Mouse (Mus musculus): ENCODE results near the gene D130043K22Rik. TPM values are rescaled to one million over a fixed set of nuclear protein-coding genes. Genes with fewer than 3 reads are reported as not detected.
"Not testable (repeated sequence)": the region's sequence is repeated elsewhere in the genome, so short reads cannot be mapped to it uniquely, and the experiment has no call there.

Gene D130043K22Rik
- polyA plus RNA-seq, 1 experiment from 2014 or later, result 0.51 TPM

DNA sequence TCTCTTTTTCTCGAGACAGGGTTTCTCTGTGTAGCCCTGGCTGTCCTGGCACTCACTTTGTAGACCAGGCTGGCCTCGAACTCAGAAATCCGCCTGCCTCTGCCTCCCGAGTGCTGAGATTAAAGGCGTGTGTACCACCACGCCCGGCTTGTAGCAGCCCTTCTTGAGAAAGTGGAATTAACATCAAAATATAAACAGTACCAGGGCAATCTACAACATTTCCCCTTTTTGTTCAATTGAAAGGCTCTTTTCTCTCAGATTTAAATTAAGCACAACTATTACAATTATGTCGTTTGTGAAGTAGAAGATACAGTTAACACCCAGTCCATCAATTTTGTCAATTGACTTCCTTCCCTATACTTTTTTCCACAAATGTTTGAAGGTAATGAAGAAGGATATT lies 7.2 kb upstream of the D130043K22Rik start:
- H3K9me3 ChIP-seq; ATAC-seq (ENCODE audit: insufficient read depth, low FRiP score, low read depth); H3K9ac ChIP-seq; H3K4me2 ChIP-seq; H3K27me3 ChIP-seq (replicated peaks); H3K4me3 ChIP-seq (replicated peaks); H3K36me3 ChIP-seq; H3K27ac ChIP-seq: not testable (repeated sequence)
- WGBS, result 90% methylated on average over 8 of the region's 8 CpGs
- H3K4me1 ChIP-seq, result peaks cover 14% of the 10 kb centered on the region; the same call in 1 of the 2 replicates

DNA sequence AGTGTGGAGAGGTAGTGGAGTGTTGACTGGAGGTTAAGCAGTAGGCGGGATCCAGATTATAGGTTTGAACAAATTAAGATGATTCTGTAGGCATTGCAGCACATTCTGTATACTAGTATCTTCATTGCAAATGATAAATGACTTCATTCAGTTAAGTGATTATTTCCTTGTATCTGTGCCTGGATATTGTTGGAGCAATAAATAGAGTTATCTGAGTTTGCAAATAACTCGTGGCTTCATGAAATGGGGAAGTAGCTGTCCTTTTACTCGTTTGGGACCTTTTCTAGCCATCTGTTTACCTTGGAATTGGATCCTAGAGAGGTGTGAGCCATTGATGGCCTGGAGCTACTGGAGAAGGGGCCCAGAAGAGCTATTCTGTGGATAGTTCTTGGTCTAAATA lies 5.1 kb upstream of the D130043K22Rik start:
- 62% methylated on average over 3 of the region's 3 CpGs for WGBS
- H3K36me3 ChIP-seq, result 0 out of 2 replicates have a peak, but pooled peaks cover 7% of the 10 kb centered on the region
- H3K9ac ChIP-seq, result no peak overlapping the region
- no peak overlapping the region for H3K27ac ChIP-seq
- no peaks in the 10 kb centered on the region for H3K9me3 ChIP-seq
- 0 out of 2 replicates have a peak, but pooled peaks cover 5% of the 10 kb centered on the region for H3K4me1 ChIP-seq
- H3K4me3 ChIP-seq (replicated peaks), result no peak overlapping the region
- no peak for ATAC-seq (ENCODE audit: insufficient read depth, low FRiP score, low read depth)
- no peaks in the 10 kb centered on the region for H3K27me3 ChIP-seq (replicated peaks)
- H3K4me2 ChIP-seq, result no peak overlapping the region

DNA sequence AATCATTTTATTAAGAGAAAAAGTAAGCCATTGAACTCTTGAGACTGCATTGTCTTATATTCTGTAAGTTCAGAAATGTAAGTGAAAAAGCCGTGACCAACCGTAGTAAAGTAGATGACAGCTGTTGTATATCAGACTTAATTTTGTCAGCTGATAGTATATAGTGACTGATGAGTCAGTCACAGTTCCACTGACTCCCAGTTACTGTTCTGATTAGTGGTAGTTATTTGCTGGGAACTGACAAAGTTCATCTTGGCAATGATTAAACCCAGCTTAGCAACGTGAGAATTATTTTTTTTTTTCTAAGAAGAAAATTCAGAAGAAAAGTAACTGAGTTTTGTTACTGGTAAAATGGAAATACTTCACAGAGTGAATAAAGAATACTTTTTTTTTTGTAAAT lies 3.2 kb upstream of the D130043K22Rik start:
- Histone ChIP-seq H3K27ac (no peak overlapping the region), H3K9ac (no peak overlapping the region), H3K4me3 (replicated peaks) (no peak overlapping the region), H3K4me1 (0 out of 2 replicates have a peak, but pooled peaks cover 6% of the 10 kb centered on the region), H3K27me3 (replicated peaks) (no peaks in the 10 kb centered on the region), H3K9me3 (no peaks in the 10 kb centered on the region), H3K4me2 (no peak overlapping the region), H3K36me3 (0 out of 2 replicates have a peak, but pooled peaks cover 7% of the 10 kb centered on the region)
- no peak for ATAC-seq (ENCODE audit: insufficient read depth, low FRiP score, low read depth)
- WGBS, result 67% methylated on average over 3 of the region's 3 CpGs

GRCm38 (mm10) chr13:24849318-24849717 lies 4.4 kb downstream of the D130043K22Rik start:
- no peak overlapping the region for H3K4me2 ChIP-seq
- H3K27me3 ChIP-seq (replicated peaks), result no peaks in the 10 kb centered on the region
- 68% methylated on average over 4 of the region's 4 CpGs for WGBS
- H3K27ac ChIP-seq, result no peak overlapping the region
- no peak overlapping the region for H3K9ac ChIP-seq
- no peaks in the 10 kb centered on the region for H3K9me3 ChIP-seq
- H3K36me3 ChIP-seq, result no peaks in the 10 kb centered on the region
- ATAC-seq (ENCODE audit: insufficient read depth, low FRiP score, low read depth), result no peak
- H3K4me1 ChIP-seq, result 0 out of 2 replicates have a peak, but pooled peaks cover 6% of the 10 kb centered on the region
- no peak overlapping the region for H3K4me3 ChIP-seq (replicated peaks)

DNA sequence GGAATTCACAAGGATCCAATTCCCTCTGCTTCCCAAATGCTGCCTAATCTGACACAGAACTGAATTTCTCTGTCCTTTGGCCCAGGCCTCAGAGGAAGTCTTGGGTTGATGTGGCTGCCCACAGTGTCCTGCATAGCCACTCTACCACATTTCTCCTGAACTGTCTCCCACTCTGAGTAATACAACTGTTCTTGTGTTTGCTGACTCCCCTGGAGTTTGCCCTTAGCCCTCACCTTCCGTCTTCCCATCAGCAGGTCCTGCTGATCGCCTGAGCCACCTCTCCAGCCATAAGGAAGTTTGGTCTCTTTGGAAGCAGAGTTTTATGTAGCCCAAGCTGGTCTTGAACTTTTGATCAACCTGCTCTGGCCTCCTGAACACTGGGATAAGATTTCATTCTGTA lies 7.1 kb downstream of the D130043K22Rik start:
- H3K27ac ChIP-seq, result no peak overlapping the region
- H3K27me3 ChIP-seq (replicated peaks), result no peaks in the 10 kb centered on the region
- no peak overlapping the region for H3K9ac ChIP-seq
- H3K9me3 ChIP-seq, result no peaks in the 10 kb centered on the region
- 71% methylated on average over 2 of the region's 2 CpGs for WGBS
- H3K4me3 ChIP-seq (replicated peaks), result no peak overlapping the region
- no peak overlapping the region for H3K4me2 ChIP-seq
- no peaks in the 10 kb centered on the region for H3K36me3 ChIP-seq
- ATAC-seq (ENCODE audit: insufficient read depth, low FRiP score, low read depth), result no peak
- no peaks in the 10 kb centered on the region for H3K4me1 ChIP-seq

GRCm38 (mm10) chr13:24852570-24852969 lies 7.6 kb downstream of the D130043K22Rik start:
- ATAC-seq (ENCODE audit: insufficient read depth, low FRiP score, low read depth), result no peak
- WGBS, result 75% methylated on average over 3 of the region's 3 CpGs
- Histone ChIP-seq H3K27ac (no peak overlapping the region), H3K36me3 (no peaks in the 10 kb centered on the region), H3K4me3 (replicated peaks) (no peak overlapping the region), H3K4me2 (no peak overlapping the region), H3K9ac (no peak overlapping the region), H3K4me1 (no peaks in the 10 kb centered on the region), H3K27me3 (replicated peaks) (no peaks in the 10 kb centered on the region), H3K9me3 (no peaks in the 10 kb centered on the region)

GRCm38 (mm10) chr13:24859115-24859514 lies 14.2 kb downstream of the D130043K22Rik start:
- no peak for ATAC-seq (ENCODE audit: insufficient read depth, low FRiP score, low read depth)

GRCm38 (mm10) chr13:24861084-24861483 lies 16.1 kb downstream of the D130043K22Rik start:
- no peak overlapping the region for H3K4me2 ChIP-seq
- no peaks in the 10 kb centered on the region for H3K9me3 ChIP-seq
- no peaks in the 10 kb centered on the region for H3K4me1 ChIP-seq
- ATAC-seq (ENCODE audit: insufficient read depth, low FRiP score, low read depth), result no peak
- H3K36me3 ChIP-seq, result no peaks in the 10 kb centered on the region
- WGBS, result 66% methylated on average over 12 of the region's 12 CpGs
- no peak overlapping the region for H3K27ac ChIP-seq
- no peaks in the 10 kb centered on the region for H3K27me3 ChIP-seq (replicated peaks)
- H3K4me3 ChIP-seq (replicated peaks), result no peak overlapping the region
- no peak overlapping the region for H3K9ac ChIP-seq

More at GRCm38 (mm10) chr13:24859115-24859514, 14.2 kb downstream of the D130043K22Rik start:
- Histone ChIP-seq H3K9ac (no peak overlapping the region), H3K27ac (no peak overlapping the region), H3K27me3 (replicated peaks) (no peaks in the 10 kb centered on the region), H3K4me1 (no peaks in the 10 kb centered on the region), H3K4me3 (replicated peaks) (no peak overlapping the region), H3K4me2 (no peak overlapping the region), H3K36me3 (no peaks in the 10 kb centered on the region), H3K9me3 (no peaks in the 10 kb centered on the region)

- Histone ChIP-seq H3K27ac (no peak overlapping the region), H3K27me3 (replicated peaks) (no peaks in the 10 kb centered on the region), H3K4me1 (no peaks in the 10 kb centered on the region), H3K36me3 (no peaks in the 10 kb centered on the region), H3K9me3 (no peaks in the 10 kb centered on the region), H3K4me3 (replicated peaks) (no peak overlapping the region), H3K9ac (no peak overlapping the region), H3K4me2 (no peak overlapping the region)
- ATAC-seq (ENCODE audit: insufficient read depth, low FRiP score, low read depth), result no peak
- WGBS, result 52% methylated on average over 7 of the region's 7 CpGs
Measured at GRCm38 (mm10) chr13:24862021-24862420, 17.1 kb downstream of the D130043K22Rik start.

- 69% methylated on average over 7 of the region's 7 CpGs for WGBS
- no peak overlapping the region for H3K9ac ChIP-seq
- no peaks in the 10 kb centered on the region for H3K27me3 ChIP-seq (replicated peaks)
- no peaks in the 10 kb centered on the region for H3K4me1 ChIP-seq
- ATAC-seq (ENCODE audit: insufficient read depth, low FRiP score, low read depth), result no peak
- no peak overlapping the region for H3K4me2 ChIP-seq
- H3K4me3 ChIP-seq (replicated peaks), result no peak overlapping the region
- no peaks in the 10 kb centered on the region for H3K9me3 ChIP-seq
- H3K36me3 ChIP-seq, result no peaks in the 10 kb centered on the region
- no peak overlapping the region for H3K27ac ChIP-seq
Measured at GRCm38 (mm10) chr13:24862520-24862919, 17.6 kb downstream of the D130043K22Rik start.

GRCm38 (mm10) chr13:24866430-24867402 lies 21.8 kb downstream of the D130043K22Rik start:
- H3K27ac ChIP-seq, result no peak overlapping the region
- H3K9me3 ChIP-seq, result no peaks in the 10 kb centered on the region
- no peak overlapping the region for H3K4me2 ChIP-seq
- 48% methylated on average over 9 of the region's 9 CpGs for WGBS
- H3K9ac ChIP-seq, result no peak overlapping the region
- H3K36me3 ChIP-seq, result no peaks in the 10 kb centered on the region
- no peaks in the 10 kb centered on the region for H3K4me1 ChIP-seq
- no peaks in the 10 kb centered on the region for H3K27me3 ChIP-seq (replicated peaks)
- no peak overlapping the region for H3K4me3 ChIP-seq (replicated peaks)
- peak; percentile 47; the same call in 1 of the 2 replicates for ATAC-seq (ENCODE audit: insufficient read depth, low FRiP score, low read depth)

DNA sequence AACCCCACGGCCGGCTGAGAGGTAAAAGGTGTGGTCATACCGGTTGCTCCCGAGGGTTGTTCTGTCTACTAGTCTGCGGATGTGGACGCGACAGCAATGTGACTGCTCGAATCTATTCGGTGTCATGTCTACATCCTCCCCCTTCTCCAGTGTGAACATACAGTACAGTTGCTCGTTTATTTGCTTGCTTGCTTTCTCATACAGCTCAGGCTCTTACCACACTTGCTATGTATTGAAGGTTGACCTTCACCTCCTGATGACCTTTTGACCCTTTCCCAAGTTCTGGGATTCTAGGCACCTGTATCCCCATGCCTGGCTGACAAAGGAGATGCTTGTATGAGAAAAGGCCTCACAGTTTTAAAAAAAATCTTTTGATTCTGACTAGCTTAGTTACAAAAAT lies 22.9 kb downstream of the D130043K22Rik start:
- Histone ChIP-seq H3K27ac (no peak overlapping the region), H3K4me1 (no peaks in the 10 kb centered on the region), H3K9ac (no peak overlapping the region), H3K4me2 (no peak overlapping the region), H3K4me3 (replicated peaks) (no peak overlapping the region), H3K27me3 (replicated peaks) (no peaks in the 10 kb centered on the region), H3K9me3 (no peaks in the 10 kb centered on the region), H3K36me3 (no peaks in the 10 kb centered on the region)
- ATAC-seq (ENCODE audit: insufficient read depth, low FRiP score, low read depth), result no peak
- 79% methylated on average over 10 of the region's 10 CpGs for WGBS

Data from stomach, embryonic 15.5 days (tissue).